Mouse (Mus musculus): ENCODE measurements around the gene Clec4b2. TPM values are rescaled to one million over a fixed set of nuclear protein-coding genes. Genes with fewer than 3 reads are reported as not detected.

Clec4b2 gene
- polyA plus RNA-seq (2017; shearing (Covaris generic)), result not detected

DNA sequence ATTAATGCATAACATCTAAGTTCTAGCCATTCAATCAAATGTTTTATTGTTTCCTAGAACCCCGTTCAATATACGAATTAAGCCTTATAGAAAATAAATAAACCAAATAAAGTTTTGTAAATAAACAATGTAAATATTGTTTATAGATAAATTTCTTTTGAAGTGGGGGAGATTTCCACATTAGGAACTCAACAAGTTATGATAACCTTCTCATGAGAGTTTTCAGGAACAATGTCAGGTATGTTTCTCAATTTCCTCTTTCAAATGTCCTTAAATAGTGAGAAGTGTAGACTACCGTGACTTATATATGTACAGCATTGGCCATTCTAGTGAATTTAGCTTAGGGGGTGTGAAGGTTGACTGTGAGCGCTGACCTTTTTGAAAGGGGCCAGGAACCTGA, at the start of gene Clec4b2:
TSS of gene Clec4b2 (plus strand) at position 301 of the 400 bp plus-strand sequence.

DNA sequence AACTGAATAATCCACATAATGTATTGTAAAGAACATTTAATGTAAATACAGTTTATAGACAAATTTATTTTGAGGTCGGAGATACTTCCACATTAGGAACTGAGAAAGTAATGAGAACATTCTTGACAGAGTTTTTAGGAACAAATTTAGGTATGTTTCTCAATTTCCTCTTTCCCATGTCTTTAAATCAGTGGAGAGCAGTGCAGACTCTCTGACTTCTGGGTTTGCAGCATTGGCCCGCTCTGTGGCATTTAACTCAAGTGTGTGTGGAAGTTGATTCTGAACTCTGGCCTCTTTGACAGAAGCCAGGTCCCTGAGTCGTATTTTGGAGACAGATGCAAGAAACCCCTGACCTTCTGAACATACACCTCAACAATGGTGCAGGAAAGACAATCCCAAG, 57.0 kb downstream of the Clec4b2 start, which contains the start of gene Clec4n:
TSS of gene Clec4n (plus strand) at position 200 of the 400 bp plus-strand sequence.

Other genes starting within 250 kb of the Clec4b2 start
- gene Clec4a3, start 220.4 kb upstream of the Clec4b2 start, polyA plus RNA-seq (2017; shearing (Covaris generic)), result not detected
- not detected for gene Clec4a4, start 182.5 kb upstream of the Clec4b2 start, polyA plus RNA-seq (2017; shearing (Covaris generic))
- gene Clec4b1, start 122.9 kb upstream of the Clec4b2 start, polyA plus RNA-seq (2017; shearing (Covaris generic)), result not detected
- not detected for gene Clec4a2, start 66.5 kb upstream of the Clec4b2 start, polyA plus RNA-seq (2017; shearing (Covaris generic))
- not detected for gene Clec4n, start 57.0 kb downstream of the Clec4b2 start, polyA plus RNA-seq (2017; shearing (Covaris generic))
- not detected for gene Clec4d, start 89.2 kb downstream of the Clec4b2 start, polyA plus RNA-seq (2017; shearing (Covaris generic))
- 0.16 TPM for gene Clec4e, start 117.0 kb downstream of the Clec4b2 start, polyA plus RNA-seq (2017; shearing (Covaris generic))
- gene Vmn2r19, start 135.4 kb downstream of the Clec4b2 start, polyA plus RNA-seq (2017; shearing (Covaris generic)), result not detected
- 0.04 TPM for gene Vmn2r20, start 245.2 kb downstream of the Clec4b2 start, polyA plus RNA-seq (2017; shearing (Covaris generic))

Measured in effector memory CD4-positive, alpha-beta T cell, adult 5 months (primary cell).